Comparison of ENCODE assay signal across 18 mouse cellular contexts in genomic region chr9:120354550-120355345, GRCm38 (mm10). TPM values are rescaled to one million over a fixed set of nuclear protein-coding genes. Genes with fewer than 3 reads are reported as not detected.
"Had no signal": no experiment of that assay in that cellular context is flagged by ENCODE, and none has a peak within 500 bp of the region (broad histone marks: within the 10 kb centered on the region; RNA-seq: fewer than 3 reads in every experiment).

No protein-coding gene starts in this region.

- H3K4me3 ChIP-seq: intestine, embryonic 15.5 days; kidney, embryonic 15.5 days; midbrain, embryonic 12.5 days; midbrain, embryonic 15.5 days; neural tube, embryonic 13.5 days; stomach, embryonic 15.5 days had no signal

- DNase-seq: kidney, adult 11 months; kidney, adult 8-10 months; kidney, postnatal 10 days; liver, postnatal 0 days; lung, embryonic 14.5 days; right cerebral cortex, postnatal 14 days; spleen, adult 18-20 months; thymus, adult 18-20 months had no signal

- H3K27ac ChIP-seq: intestine, embryonic 15.5 days; kidney, embryonic 15.5 days; liver, embryonic 14.5 days; macrophage; midbrain, embryonic 12.5 days; midbrain, embryonic 15.5 days; neural tube, embryonic 13.5 days; stomach, embryonic 15.5 days had no signal

RNA-seq across cellular contexts. Expression of gene Myrip, which starts 53.4 kb away (rescaled TPM):
- total RNA-seq: megakaryocyte, adult 5-6 weeks; neutrophil, adult 5-6 weeks had no signal
